Mouse (Mus musculus) monocyte, adult 5-6 weeks (primary cell): ENCODE results near the gene Cdc42ep2. TPM values are rescaled to one million over a fixed set of nuclear protein-coding genes. Genes with fewer than 3 reads are reported as not detected.
A peak's percentile ranks its signal among the peaks of the same experiment; 100 is the strongest.

Experiments
- ATAC-seq: fragments of 153-309, 156-312 bp; replicated peaks from 2 replicates; pipeline ENCODE4 v1.8.0; 2017; ENCODE audit warnings: mild to moderate bottlenecking; ENCODE audit not compliant: low TSS enrichment, insufficient number of reproducible peaks, severe bottlenecking, poor library complexity, low FRiP score
- total RNA-seq: library from RNA; stranded (forward); fragments of 200-1000, 200-491, 200-594 nt; gene quantifications from 3 replicates; pipeline ENCODE4 v1.2.3, GENCODE M21; 2017

The Cdc42ep2 gene
- total RNA-seq, 1 experiment from 2014 or later, result 27.0 TPM

DNA sequence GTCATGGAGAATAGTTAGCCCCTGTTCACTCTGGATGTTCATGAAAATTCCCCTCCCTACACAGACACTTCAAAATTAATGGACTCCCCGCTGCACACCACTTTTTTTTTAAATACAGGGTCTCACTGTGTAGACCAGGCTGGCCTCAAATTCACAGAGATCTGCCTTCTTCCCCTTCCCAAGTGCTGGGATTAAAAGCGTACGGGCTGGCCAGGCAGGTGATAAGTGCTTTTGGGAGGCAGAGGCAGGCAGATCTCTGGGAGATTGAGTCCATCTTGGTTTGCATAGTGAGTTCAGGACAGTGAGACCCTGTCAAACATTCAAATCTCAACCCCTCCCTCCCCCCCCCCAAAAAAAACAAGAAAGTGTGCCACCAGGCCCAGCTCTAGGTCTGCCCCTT is 1.7 kb downstream of the Cdc42ep2 start:
- ATAC-seq, result no peak

DNA sequence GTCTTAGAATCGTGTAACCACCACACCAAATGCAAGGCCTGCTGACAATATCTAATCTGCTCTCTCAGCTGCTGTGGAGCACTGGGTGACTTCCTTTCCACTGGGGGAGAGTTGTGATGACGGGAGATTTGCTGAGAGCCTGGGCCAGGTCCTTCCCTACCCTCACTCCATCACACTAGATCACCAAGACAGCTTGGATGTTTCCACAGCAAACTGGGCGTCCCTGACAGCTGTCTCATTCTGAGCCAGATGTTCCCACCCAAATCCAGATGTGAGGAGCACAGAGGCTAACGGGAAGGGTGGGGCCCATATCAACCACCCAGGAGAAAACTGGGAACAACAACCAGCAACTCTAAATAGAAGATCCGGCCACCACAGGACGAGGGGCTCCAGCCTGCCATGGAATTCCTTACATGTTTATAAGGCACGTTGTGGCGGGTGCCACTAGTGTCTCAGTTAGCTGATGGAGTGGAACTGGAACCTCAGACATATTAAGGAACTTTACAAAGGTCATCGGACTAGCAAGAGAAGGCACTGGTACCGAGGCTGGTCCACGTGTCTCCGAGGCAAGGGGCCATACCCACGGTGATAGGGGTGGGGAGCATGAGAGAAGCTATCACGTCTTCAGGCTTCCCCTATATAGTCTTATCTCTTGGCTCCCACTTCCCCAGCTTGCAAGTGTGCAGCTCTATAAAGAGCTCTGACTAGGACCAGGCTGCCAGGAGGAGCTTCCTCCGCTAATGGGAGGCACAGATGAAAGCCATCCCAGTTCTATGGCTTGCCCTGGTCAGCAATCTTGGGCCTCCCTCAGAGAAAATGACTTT is 2.3 kb downstream of the Cdc42ep2 start:
- ATAC-seq, result no peak

DNA sequence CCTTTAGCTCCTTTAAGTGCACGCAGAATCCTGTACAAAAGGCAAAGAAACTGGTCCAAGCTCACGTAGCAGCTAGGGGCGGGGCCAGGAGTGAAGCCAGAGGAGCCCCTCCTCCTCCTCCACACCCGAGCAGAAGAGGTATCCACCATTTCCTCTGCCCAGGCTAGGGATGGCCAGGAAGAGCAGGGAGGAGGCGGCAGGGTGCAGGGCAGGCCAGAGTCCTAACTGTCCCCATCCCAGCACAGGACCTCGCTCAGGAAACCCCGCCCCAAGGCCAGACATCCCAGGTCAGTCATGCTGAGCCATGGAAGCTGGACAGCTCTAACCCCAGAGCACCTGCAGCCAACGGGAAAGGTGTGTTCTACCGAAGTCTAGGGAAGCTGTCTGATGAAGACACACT is 2.9 kb downstream of the Cdc42ep2 start:
- no peak for ATAC-seq

DNA sequence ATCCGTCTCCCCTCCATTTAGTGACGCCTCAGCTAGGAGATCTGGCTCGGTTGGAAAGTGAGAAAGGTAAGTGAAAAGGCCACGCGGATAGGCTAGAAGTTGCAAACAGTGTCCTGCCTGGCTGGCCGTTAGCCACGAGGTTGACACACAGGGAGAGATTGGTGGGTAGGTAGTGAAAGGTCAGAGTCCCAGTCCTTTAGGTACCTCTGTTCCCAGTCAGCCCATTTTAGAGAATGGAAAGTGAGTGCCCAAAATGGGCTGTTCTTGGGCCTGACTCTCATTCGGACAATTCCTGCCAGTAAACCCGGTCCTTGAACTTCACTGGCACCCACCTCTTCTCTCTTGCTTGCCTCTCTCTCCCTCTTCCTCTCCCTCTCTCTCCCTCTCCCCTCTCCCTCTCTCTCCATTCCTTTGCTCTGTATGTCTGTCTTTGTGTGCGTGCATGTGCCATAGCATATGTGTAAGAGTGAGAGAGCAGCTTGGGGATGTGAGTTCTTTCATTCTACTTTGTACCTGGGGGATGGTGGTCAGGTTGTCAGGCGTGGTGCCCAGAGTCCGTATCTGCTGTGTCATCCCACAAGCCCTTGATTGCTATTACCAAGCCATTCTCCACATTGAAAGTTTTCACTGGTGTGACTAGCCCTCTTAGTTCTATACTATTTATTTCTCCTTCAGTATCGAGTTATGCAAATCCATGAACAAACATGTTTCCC is 11.5 kb downstream of the Cdc42ep2 start, which contains the start of gene Dpf2:
TSS of gene Dpf2 (minus strand) at position 4 of the 713 bp plus-strand sequence.
- no peak for ATAC-seq

DNA sequence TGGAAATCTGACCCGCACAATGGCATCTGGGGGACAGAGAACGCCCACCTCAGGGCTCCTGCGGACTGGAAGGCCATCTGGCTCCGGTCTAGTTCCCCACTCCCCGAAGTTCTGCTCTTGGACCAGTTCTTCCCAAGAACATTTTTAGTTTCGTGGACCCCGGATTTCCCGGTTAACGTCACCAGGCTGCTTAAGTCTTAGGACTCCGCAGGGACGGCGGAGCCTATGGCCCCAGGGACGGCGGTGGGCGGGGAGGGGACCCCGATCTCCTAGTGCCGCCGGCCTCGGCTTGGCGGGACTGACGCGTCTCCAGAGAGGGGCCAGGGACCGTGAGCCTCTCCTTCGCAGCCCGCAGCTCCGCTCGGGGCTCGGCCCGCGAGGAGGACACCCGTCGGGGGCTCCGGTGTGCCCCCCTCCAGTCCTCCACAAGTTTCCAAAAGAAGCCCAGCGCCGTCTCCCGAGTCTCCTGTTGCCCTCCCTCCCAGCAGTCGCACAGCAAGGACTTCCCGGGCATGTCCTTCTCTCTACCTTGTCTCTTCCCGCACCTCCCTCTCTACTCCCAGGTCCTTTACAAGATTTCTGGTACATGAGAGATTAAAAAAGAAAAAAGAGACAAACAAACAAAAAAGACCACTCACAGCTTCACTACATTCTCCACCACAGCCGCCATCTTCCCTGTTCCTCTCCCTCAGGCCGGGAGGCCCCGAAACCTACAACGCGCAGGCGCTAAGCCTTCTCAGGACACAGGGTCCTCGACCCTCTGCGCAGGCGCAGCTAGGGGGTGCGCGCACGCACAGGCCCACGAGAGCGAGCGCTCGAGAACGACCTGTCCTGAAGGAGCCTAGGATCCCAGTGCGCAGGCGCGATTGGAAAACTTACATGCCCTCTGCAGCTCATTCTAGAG is 12.3 kb downstream of the Cdc42ep2 start:
- peak; percentile 93 for ATAC-seq

DNA sequence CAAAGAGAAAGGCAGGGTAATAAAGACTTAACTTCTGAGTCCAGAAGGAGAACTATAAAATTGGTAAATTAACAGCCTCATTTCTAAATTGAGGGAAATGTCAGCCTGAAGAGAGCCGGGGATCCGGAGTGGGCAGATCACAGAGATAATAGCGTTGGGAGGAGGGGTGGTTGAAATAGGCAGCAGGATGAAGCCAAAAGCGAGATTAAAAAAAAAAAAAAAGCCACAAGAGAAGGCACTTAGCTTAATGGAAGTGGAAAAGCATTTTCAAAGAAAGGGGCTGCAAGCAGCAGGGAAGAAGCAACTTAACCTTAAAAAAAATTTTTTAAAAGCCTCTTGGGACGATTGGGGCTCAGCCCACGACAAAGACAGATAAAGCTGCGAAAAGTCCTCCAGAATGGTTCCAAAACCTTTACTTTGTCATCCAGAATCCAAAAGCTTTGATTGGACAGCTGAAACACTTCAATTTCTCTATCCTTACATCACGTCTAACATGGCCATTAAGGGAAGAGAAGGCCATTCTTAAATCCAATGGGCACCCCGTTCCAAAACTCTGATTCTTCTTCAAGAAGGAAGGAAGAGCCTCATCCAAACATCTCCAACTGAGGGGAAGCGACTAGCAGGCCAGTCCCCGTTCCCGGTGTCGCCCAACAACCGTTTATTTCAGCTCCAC is 13.1 kb downstream of the Cdc42ep2 start:
- no peak for ATAC-seq

DNA sequence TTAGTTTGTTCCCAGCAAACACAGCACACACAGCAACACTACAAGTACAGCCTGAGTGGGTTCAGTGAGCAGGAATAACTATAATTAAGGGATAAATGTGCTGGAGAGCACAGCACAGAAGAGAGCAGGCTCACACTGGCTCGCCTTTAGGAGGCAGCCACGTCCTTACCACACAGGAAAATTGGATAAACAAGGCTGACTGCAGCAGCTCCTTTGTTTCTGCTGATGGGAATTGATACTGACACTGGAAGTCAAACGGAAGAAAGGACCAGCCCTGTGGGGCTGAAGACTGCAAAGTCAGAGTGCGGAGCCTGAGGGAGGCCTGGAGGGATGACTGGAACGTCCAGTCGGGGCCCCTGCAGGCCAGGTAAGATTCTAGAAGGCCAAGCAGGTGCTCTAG is 14.4 kb downstream of the Cdc42ep2 start:
- no peak for ATAC-seq

DNA sequence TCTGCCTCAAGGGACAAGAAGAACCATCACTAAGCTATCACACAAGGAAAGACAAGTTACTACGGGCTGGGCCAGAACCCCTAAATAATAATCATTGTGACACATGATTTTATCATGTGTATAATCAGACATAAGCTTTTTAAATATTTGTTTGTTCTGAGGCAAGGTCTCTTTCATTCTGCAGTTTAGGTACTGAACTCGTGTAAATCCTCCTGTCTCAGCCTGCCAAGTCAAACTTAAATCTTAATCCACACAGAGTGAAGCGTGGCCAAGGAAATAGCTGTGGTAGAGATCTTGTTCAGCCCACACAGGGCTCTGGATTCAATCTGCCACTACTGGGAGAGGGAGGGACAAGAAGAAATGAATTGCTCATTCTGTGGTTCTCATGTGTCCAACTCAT is 17.3 kb downstream of the Cdc42ep2 start:
- no peak for ATAC-seq

DNA sequence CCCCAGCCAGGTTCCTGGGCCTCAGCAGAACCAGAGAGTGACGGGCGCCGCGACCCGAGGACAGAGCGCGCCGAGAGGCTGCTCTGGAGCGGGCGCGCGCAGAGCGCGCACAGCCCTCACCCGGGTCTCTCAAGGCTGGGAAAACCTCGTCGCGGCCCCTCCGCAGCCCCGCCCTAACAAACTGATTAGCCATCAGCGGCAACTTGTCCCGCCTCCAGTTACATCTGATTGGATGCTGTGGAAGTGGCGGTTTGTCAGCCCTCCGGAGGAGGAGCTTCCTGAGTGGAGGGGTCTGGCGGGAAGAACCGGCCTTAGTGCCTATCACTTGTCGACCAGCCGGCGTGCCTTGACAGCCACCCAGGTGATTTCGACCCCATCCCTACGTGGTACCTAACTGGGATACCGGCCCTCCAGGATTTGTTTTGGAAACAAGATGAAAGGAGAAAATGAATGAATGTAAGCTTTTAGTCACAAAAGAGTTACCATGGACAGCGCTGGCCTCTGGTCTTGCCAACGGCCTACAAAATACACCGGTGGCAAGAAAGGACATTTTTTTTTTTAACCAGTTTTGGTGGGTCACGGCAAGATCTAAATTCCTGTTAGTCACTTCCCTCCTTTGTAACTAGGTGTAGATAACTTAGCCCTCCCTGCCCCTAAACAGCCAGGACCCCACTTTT is 30.5 kb downstream of the Cdc42ep2 start, which contains the start of gene Tigd3:
TSS of gene Tigd3 (minus strand) at position 148 of the 677 bp plus-strand sequence.
- peak; percentile 85 for ATAC-seq

DNA sequence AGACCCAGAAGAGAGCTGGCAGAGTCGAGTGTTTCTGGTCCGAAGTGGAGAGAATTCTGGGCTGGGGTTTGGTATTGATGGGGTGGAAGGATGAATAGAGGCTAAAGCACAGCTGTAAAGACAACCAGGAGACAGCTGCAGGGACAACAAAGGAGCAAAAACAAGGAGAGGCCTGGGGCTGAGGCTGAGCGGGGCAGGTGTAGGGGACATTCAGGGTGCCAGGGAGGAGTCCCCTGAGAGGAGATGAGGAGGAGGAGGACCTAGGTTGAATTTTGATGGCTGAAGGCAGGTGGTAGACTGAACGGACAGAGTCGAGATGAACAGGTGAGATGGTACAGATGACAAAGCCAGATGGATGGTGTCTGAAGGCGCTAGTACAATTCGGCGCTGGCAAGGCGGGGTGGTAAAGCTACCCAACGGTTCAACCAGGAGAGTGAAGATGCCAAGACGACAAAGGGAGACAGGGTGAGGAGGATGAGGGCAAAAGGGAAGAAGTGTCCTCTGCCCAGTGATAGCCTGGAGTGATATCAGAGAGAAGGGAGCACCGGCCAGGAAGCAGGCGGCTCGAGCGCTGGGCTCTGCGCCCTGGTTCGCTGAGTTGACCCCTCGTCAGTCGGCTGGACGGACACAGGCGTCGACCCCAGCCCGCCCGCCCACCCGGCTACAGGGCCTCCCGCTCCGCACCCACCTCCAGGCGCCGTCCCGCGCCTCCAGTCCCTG is 31.2 kb downstream of the Cdc42ep2 start:
- no peak for ATAC-seq

DNA sequence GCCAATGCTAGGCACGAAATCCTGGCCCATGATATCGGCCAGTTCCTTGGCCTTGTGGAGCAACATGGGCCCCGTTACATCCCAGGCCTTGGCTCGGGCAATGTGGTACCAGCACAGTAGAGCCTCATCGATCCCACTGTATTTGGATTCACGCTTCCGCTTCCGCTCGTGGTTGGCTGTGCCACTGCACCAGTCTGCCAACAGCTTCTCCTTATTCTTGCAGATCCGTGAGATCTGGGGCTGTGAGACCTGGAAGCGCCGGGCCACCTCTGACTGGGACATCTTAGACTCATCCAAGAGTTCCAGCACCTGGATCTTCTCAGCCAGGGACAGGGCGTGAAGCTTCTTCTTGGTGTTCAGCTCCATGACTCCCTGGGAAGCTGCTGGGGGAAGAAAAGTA is 31.9 kb downstream of the Cdc42ep2 start:
- ATAC-seq, result no peak

DNA sequence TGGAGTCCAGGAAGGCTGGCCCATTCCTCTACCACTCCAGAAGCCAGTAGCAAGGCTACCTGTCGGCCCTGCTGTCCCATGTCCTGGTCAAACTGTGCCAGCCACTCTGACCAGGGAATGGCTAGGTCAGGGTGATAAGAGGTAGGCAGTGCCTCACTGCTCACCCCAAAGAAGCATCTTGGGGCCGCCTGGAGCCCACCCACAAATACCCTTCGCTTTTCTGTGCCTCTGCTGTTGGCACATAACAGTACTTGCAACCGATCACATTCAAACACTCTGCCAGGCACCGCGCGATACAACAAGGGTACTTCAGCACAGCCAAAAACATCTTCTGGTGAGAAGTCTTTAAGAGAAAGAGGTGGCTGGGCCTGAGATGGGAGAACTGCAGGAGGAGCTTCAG is 32.4 kb downstream of the Cdc42ep2 start:
- ATAC-seq, result no peak

DNA sequence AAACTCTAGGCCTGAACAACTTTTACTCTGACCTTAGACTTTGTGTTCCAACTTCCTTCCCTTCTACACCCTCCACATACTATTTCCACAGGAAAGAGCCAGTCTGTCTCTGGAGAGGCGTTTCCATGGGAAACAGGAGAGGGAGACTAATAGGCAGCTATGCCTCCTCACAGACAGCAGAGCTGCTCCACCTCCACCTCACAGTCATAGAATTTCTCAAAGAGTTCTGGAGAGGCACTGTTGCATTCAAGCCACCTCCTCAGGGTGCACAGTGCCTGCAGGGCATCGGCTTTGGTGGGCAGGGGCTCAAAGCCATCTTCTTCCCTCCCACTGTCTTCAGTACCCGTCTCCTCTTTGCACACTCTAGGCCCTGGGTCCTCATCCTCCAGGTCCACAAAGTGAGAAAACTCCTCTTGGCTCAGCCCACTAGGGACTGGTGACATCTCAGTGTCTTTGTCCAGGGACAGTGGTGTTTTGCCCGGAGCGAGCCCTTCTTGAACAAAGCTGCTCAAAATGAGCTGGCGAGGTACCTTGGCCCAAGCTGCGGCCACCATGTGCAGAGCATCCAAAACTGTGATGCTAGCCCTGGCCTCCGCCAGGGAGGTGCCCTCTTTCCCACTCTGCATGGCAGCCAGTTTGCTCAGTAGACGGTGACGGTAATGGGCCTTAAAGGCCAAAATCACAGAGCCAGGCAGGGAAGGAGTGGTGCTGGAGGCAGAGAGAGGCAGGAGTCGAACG is 32.9 kb downstream of the Cdc42ep2 start:
- no peak; the same call in 1 of the 2 replicates for ATAC-seq

DNA sequence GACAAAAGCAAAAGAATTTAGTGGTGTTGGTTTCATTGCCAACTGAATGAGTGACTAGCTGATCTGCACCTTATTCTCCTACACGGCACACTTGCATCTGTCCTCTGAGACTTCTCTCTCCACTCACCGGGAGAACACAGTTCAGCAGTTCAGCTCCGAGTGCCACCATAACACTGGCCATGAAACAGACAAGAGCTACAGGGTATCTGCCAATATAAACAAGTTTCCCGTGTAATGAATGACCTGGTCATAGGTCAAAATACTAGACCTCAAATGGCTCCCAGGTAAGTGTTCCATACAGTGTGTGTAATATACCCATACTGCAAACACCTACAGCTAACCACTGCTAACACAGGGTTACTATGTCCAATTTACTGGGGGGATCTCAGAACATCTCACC is 35.4 kb downstream of the Cdc42ep2 start:
- ATAC-seq, result no peak

DNA sequence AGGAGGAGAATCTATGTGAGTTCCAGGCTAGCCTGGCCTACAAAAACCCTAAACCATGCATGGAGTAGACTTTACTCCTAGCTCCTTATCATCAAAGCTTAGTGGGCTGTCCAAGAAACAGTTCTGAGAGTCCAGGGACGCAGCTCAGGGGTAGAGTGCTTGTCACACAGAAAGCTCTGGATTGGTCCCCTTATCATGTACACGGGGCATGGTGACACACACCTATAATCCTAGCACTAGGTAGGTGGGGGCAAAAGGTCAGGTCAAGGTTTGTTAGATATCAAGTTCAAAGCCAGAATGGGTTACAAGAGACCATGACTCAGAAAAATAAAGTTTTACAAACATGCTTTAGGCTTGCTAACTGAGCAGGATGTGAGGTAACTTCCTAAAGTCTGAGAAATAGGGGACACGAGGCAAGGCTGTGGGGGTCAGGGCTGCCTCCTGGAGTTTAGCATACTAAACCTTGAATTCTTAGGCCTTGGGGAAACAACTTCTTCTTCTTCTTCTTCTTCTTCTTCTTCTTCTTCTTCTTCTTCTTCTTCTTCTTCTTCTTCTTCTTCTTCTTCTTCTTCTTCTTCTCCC is 37.3 kb downstream of the Cdc42ep2 start:
- ATAC-seq, result no peak

DNA sequence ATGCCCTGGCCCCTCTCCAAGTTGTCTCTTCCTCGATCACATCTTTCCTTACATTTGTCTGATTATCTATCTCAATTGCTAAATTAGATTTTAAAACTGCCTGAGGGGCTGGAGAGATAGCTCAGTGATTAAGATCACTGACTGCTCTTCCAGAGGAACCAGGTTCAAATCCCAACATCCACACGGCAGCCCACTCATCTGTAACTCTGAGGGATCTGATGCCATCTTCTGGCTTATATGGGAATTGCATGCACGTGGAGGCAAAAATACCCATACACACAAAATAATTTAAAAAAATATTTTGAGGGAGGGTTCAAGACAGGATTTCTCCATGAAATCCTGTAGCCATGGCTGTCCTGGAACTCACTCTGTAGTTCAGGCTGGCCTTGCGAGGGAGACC is 38.8 kb downstream of the Cdc42ep2 start:
- ATAC-seq, result no peak
